Mouse (Mus musculus): Measurements from ENCODE around the gene Wfs1. TPM values are rescaled to one million over a fixed set of nuclear protein-coding genes. Genes with fewer than 3 reads are reported as not detected.

The Wfs1 gene
- 18.8 and 20.0 TPM in 2 replicates for polyA plus RNA-seq (2012; rRNA removed)

DNA sequence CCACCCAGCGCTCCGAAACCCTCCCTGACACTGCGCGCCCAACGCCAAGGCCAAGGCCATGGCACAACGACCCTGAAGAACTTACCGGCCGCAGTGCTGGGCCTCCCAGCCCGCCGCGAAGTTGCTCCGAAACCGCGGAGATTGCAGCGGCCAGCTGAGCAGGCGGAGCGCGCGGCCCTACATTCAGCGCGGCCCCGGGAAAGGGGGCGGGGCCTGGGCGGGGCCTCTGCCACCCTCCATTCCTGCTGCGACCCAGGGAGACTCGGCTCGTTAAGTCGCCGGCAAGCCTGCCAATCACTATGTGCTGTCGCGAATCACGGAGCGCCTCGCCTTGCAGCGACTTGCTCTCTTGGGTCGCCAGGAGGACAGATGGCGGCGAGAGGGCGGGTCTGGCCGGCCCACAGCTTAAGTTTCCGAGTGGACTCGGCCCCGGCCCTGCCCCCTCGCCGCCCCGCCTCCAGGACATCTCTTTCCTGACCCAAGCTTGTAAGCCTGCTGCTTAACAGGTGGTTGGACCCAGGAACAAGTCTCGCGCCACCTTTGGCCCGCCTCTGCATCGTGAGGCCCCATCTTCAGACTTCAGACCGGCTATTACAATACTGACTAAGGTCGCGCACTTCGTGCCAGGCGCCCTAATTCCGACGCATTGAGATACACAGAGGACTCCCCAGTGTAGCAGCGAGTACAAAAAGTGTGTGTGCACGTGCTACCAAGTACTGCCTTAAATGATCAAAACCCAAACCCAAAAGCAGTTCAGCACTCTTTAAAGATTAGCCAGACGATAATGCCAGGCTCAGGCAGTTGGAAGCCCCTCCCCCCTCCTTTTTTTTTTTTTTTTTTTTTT lies at the start of gene Wfs1:
Gene Wfs1 (minus strand): TSS at position 425 of the 844 bp plus-strand sequence.
- Histone ChIP-seq H3K27me3 (replicated peaks; ENCODE audit: control insufficient read depth, insufficient read depth, low read length) (no peaks in the 10 kb centered on the region), H3K27ac (ENCODE audit: insufficient read depth, low read depth, low read length) (peak within 1 kb of the TSS; percentile 59; the same call in 1 of the 2 replicates)
- under 1% methylated on average over 60 of the region's 60 CpGs for WGBS

DNA sequence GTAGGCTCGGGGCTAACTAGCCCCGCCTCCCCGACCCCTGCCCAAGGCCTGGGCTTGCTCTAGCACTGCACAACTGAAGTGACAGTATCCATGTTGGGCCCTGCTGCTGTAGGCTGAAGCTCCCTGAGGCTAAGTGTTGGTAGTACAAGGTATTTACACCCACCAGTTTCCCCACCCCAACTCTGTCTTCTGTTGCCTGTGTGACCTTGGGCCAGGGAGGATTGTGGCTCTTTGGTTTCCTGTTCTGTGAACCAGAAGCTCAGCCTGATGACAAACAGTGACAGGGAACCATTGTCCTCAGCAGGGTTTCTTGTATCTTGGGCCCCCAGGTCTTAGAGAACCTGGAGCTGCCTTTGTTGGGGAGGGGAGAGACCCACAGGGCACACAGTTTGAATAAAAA lies 47.9 kb upstream of the Wfs1 start:
- Histone ChIP-seq H3K4me3 (ENCODE audit: insufficient read depth, low read depth, low read length) (no peak overlapping the region), H3K36me3 (ENCODE audit: control insufficient read depth, insufficient read depth, low read length) (no peaks in the 10 kb centered on the region), H3K4me1 (ENCODE audit: control insufficient read depth, insufficient read depth, low read length) (no peaks in the 10 kb centered on the region), H3K27ac (ENCODE audit: insufficient read depth, low read depth, low read length) (no peak overlapping the region), H3K27me3 (replicated peaks; ENCODE audit: control insufficient read depth, insufficient read depth, low read length) (no peaks in the 10 kb centered on the region)
- no peak for TF ChIP-seq POLR2A (IDR thresholded peaks at IDR 0.05; ENCODE audit: low read depth, low read length)
- no peak for TF ChIP-seq CTCF (conservative IDR thresholded peaks at IDR 0.05; ENCODE audit: insufficient read depth, insufficient read length, low read depth, low read length)
- whole genome bisulfite sequencing, result 68% methylated on average over 3 of the region's 3 CpGs
- no peak for DNase-seq

More for the DNA sequence above, at the start of gene Wfs1:
- DNase-seq, result peak; percentile 99
- peak within 1 kb of the TSS; percentile 87 for H3K4me3 ChIP-seq (ENCODE audit: insufficient read depth, low read depth, low read length)
- H3K36me3 ChIP-seq (ENCODE audit: control insufficient read depth, insufficient read depth, low read length), result no peaks in the 10 kb centered on the region
- peaks cover 3% of the 10 kb centered on the region; the same call in 1 of the 2 replicates for H3K4me1 ChIP-seq (ENCODE audit: control insufficient read depth, insufficient read depth, low read length)
- TF ChIP-seq CTCF (conservative IDR thresholded peaks at IDR 0.05; ENCODE audit: insufficient read depth, insufficient read length, low read depth, low read length) (0 out of 2 replicates have a peak, but pooled peaks have one; percentile 8), POLR2A (IDR thresholded peaks at IDR 0.05; ENCODE audit: low read depth, low read length) (peak; percentile 60)

DNA sequence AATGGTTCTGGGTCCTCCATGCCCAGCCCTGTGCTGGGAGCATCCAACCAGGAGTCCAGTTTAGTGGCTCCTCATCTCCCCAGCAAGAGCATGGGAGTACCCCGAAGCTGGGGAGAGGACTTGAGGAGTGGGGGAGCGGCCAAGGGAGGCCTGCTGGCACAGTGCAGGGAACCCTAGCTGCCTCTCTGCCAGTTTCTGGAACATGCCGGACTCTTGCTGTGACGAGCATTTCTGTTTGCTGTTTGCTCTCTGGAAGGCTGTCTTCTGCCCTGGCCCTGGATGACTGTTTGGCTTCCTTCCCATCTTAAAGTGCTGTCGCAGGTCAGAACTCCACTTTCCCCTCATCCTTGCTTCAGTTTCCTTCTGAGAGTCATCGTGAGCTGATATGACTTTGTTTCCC lies 46.9 kb upstream of the Wfs1 start:
- Histone ChIP-seq H3K36me3 (ENCODE audit: control insufficient read depth, insufficient read depth, low read length) (no peaks in the 10 kb centered on the region), H3K27ac (ENCODE audit: insufficient read depth, low read depth, low read length) (no peak overlapping the region), H3K27me3 (replicated peaks; ENCODE audit: control insufficient read depth, insufficient read depth, low read length) (no peaks in the 10 kb centered on the region), H3K4me1 (ENCODE audit: control insufficient read depth, insufficient read depth, low read length) (no peaks in the 10 kb centered on the region), H3K4me3 (ENCODE audit: insufficient read depth, low read depth, low read length) (no peak overlapping the region)
- no peak for DNase-seq
- WGBS, result 76% methylated on average over 6 of the region's 6 CpGs
- no peak for TF ChIP-seq CTCF (conservative IDR thresholded peaks at IDR 0.05; ENCODE audit: insufficient read depth, insufficient read length, low read depth, low read length)
- TF ChIP-seq POLR2A (IDR thresholded peaks at IDR 0.05; ENCODE audit: low read depth, low read length), result no peak

DNA sequence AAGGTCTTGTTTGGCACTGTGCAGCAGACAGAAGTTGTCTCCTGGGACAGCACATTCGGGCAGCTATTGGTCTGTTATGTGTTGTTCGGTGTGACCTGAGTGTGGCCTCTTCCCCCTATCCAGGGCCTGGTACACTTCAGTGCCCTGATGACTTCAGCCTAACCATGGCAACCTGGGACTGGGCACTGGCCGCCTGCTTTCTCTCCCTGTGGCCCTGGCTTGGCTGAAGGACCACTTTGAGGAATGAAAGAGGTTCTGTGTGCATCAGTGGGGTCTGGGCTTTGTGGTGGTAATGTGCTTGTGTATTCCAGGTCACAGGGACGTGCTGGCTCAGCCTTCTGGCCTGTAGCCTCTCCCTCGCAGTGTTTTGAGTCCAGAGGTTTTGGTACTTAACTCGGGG lies 46.2 kb upstream of the Wfs1 start:
- H3K27me3 ChIP-seq (replicated peaks; ENCODE audit: control insufficient read depth, insufficient read depth, low read length), result no peaks in the 10 kb centered on the region
- DNase-seq, result no peak
- no peaks in the 10 kb centered on the region for H3K36me3 ChIP-seq (ENCODE audit: control insufficient read depth, insufficient read depth, low read length)
- no peak overlapping the region for H3K27ac ChIP-seq (ENCODE audit: insufficient read depth, low read depth, low read length)
- no peak overlapping the region for H3K4me3 ChIP-seq (ENCODE audit: insufficient read depth, low read depth, low read length)
- TF ChIP-seq POLR2A (IDR thresholded peaks at IDR 0.05; ENCODE audit: low read depth, low read length) (no peak), CTCF (conservative IDR thresholded peaks at IDR 0.05; ENCODE audit: insufficient read depth, insufficient read length, low read depth, low read length) (no peak)
- WGBS, result 45% methylated on average over 6 of the region's 6 CpGs
- H3K4me1 ChIP-seq (ENCODE audit: control insufficient read depth, insufficient read depth, low read length), result no peaks in the 10 kb centered on the region

DNA sequence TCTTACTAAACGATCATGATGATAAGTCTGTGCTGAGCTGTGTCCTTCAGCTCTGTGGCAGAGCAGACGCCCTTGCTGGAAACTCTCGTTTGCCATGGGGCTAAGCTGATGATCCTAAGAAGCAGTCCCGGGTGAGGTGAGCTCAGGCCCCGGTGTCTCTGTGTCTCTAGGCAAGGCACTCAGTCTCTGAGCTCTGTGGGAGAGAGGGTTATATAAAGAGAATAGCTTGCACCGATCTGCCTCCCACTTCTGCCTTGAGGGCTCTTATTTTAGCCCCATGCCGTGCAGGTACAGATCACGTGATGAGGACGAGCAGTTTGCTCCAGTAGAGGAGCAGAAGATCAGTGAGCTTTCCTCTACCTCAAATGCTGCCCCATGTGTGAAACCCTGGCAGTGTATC lies 41.7 kb upstream of the Wfs1 start:
- Histone ChIP-seq H3K27me3 (replicated peaks; ENCODE audit: control insufficient read depth, insufficient read depth, low read length) (peaks cover 5% of the 10 kb centered on the region), H3K4me1 (ENCODE audit: control insufficient read depth, insufficient read depth, low read length) (no peaks in the 10 kb centered on the region), H3K27ac (ENCODE audit: insufficient read depth, low read depth, low read length) (no peak overlapping the region), H3K36me3 (ENCODE audit: control insufficient read depth, insufficient read depth, low read length) (no peaks in the 10 kb centered on the region), H3K4me3 (ENCODE audit: insufficient read depth, low read depth, low read length) (no peak overlapping the region)
- no peak for DNase-seq
- WGBS, result 47% methylated on average over 9 of the region's 9 CpGs
- no peak for TF ChIP-seq POLR2A (IDR thresholded peaks at IDR 0.05; ENCODE audit: low read depth, low read length)
- TF ChIP-seq CTCF (conservative IDR thresholded peaks at IDR 0.05; ENCODE audit: insufficient read depth, insufficient read length, low read depth, low read length), result no peak

DNA sequence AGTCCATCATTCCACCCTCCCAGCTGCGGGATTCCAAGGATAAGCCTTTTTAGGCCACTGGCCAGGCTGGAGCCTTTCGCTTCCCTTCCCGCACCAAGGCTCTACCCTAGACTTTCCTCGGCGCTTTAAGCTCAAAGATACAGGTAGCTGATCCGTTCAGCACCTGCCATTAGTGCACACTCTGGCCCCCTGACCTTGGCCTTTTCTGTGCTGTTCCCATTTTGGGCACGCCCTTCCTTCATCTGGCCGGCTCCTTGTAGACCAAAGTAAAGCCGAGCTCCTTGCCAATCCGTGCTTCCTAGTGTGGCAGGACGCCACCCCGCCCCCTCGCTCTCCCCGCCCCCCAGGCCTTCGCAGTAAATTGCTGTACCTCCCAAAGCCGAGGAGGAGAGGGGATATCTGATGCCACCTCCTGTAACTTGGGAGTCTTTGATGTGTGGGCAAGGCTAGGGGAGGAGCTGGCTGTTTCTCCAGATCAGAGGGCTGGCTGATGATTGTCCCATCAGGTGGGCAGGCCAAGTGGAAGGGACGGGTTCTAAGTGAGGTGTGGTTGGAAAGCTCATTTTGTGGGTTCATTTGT lies 40.4 kb upstream of the Wfs1 start:
- TF ChIP-seq POLR2A (IDR thresholded peaks at IDR 0.05; ENCODE audit: low read depth, low read length) (no peak), CTCF (conservative IDR thresholded peaks at IDR 0.05; ENCODE audit: insufficient read depth, insufficient read length, low read depth, low read length) (no peak)
- peaks cover 5% of the 10 kb centered on the region for H3K27me3 ChIP-seq (replicated peaks; ENCODE audit: control insufficient read depth, insufficient read depth, low read length)
- H3K4me3 ChIP-seq (ENCODE audit: insufficient read depth, low read depth, low read length), result no peak overlapping the region
- no peaks in the 10 kb centered on the region for H3K36me3 ChIP-seq (ENCODE audit: control insufficient read depth, insufficient read depth, low read length)
- H3K4me1 ChIP-seq (ENCODE audit: control insufficient read depth, insufficient read depth, low read length), result no peaks in the 10 kb centered on the region
- DNase-seq, result no peak
- 2% methylated on average over 17 of the region's 17 CpGs for WGBS
- no peak overlapping the region for H3K27ac ChIP-seq (ENCODE audit: insufficient read depth, low read depth, low read length)

Data from kidney, adult 2 months (tissue).